Mouse (Mus musculus): ENCODE measurements around the gene Uhrf1bp1. TPM values are rescaled to one million over a fixed set of nuclear protein-coding genes. Genes with fewer than 3 reads are reported as not detected.

Uhrf1bp1 gene
- polyA plus RNA-seq, 1 experiment from 2014 or later: 7.0 TPM

DNA sequence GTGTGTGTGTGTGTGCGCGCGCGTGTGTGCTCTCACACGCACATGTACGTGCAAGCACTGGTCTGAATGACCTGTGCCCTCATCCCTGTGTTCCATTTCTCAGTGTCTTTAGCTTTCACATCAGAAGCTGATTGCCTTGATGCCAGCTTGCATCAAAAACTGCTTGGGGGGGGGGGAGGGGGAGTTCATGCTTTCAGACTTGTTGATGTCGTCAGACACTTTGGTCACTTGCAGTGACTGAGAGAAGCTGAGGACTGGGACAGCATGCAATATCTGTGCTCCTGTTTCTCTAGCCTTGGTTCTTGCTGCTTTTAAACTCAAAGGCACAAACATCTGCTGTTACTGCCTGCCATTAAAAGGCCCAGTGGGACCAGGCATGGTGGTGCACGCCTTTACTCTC is 90.1 kb downstream of the Uhrf1bp1 start:
- H3K4me2 ChIP-seq: no peak overlapping the region
- H3K36me3 ChIP-seq (replicated peaks): no peaks in the 10 kb centered on the region
- no peak for ATAC-seq (replicated peaks)
- no peak overlapping the region for H3K9ac ChIP-seq
- WGBS: 86% methylated on average over 8 of the region's 8 CpGs
- peak overlapping the region; percentile 56 for H3K27ac ChIP-seq
- H3K27me3 ChIP-seq (replicated peaks): no peaks in the 10 kb centered on the region
- H3K4me1 ChIP-seq: peaks cover 14% of the 10 kb centered on the region; the same call in 1 of the 2 replicates
- no peaks in the 10 kb centered on the region for H3K9me3 ChIP-seq
- H3K4me3 ChIP-seq: no peak overlapping the region

- H3K36me3 ChIP-seq (replicated peaks): no peaks in the 10 kb centered on the region
- H3K27me3 ChIP-seq (replicated peaks): no peaks in the 10 kb centered on the region
- H3K4me1 ChIP-seq: peaks cover 14% of the 10 kb centered on the region; the same call in 1 of the 2 replicates
- no peak for ATAC-seq (replicated peaks)
- H3K4me3 ChIP-seq: no peak overlapping the region
- H3K4me2 ChIP-seq: no peak overlapping the region
- H3K9me3 ChIP-seq: no peaks in the 10 kb centered on the region
- WGBS: 84% methylated on average over 2 of the region's 2 CpGs
- H3K27ac ChIP-seq: no peak overlapping the region
- H3K9ac ChIP-seq: no peak overlapping the region
These were observed 90.9 kb downstream of the Uhrf1bp1 start for GRCm38 (mm10) chr17:27947155-27947554.

Other genes starting within 250 kb of the Uhrf1bp1 start
- gene Nudt3, start 232.9 kb upstream of the Uhrf1bp1 start, polyA plus RNA-seq (2015; fragmentation: Nextera tagmentation; extraction: Ambion mirVana): 251 and 274 TPM in 2 replicates
- gene RPS10-NUDT3, start 221.2 kb upstream of the Uhrf1bp1 start, polyA plus RNA-seq (2015; fragmentation: Nextera tagmentation; extraction: Ambion mirVana): not detected in 2 replicates
- 417 and 421 TPM in 2 replicates for gene Rps10, start 219.8 kb upstream of the Uhrf1bp1 start, polyA plus RNA-seq (2015; fragmentation: Nextera tagmentation; extraction: Ambion mirVana)
- gene Pacsin1, start 200.9 kb upstream of the Uhrf1bp1 start, polyA plus RNA-seq (2015; fragmentation: Nextera tagmentation; extraction: Ambion mirVana): 55.5 and 55.7 TPM in 2 replicates
- gene Spdef, start 127.5 kb upstream of the Uhrf1bp1 start, polyA plus RNA-seq (2015; fragmentation: Nextera tagmentation; extraction: Ambion mirVana): 1.6 and 1.8 TPM in 2 replicates
- gene D17Wsu92e, start 35.8 kb upstream of the Uhrf1bp1 start, polyA plus RNA-seq (2015; fragmentation: Nextera tagmentation; extraction: Ambion mirVana): 10.9 and 11.4 TPM in 2 replicates
- gene Snrpc, start 18.3 kb upstream of the Uhrf1bp1 start, polyA plus RNA-seq (2015; fragmentation: Nextera tagmentation; extraction: Ambion mirVana): 204 and 212 TPM in 2 replicates
- gene Anks1, start 52.9 kb downstream of the Uhrf1bp1 start, polyA plus RNA-seq (2015; fragmentation: Nextera tagmentation; extraction: Ambion mirVana): 68.2 and 71.9 TPM in 2 replicates
- gene Taf11, start 53.4 kb downstream of the Uhrf1bp1 start, polyA plus RNA-seq (2015; fragmentation: Nextera tagmentation; extraction: Ambion mirVana): 58.1 and 63.1 TPM in 2 replicates
- 1.9 and 2.2 TPM in 2 replicates for gene Tcp11, start 224.2 kb downstream of the Uhrf1bp1 start, polyA plus RNA-seq (2015; fragmentation: Nextera tagmentation; extraction: Ambion mirVana)

Data from midbrain, embryonic 15.5 days (tissue).